ENCODE assay signal across 11 mouse cellular contexts in the genomic region with DNA sequence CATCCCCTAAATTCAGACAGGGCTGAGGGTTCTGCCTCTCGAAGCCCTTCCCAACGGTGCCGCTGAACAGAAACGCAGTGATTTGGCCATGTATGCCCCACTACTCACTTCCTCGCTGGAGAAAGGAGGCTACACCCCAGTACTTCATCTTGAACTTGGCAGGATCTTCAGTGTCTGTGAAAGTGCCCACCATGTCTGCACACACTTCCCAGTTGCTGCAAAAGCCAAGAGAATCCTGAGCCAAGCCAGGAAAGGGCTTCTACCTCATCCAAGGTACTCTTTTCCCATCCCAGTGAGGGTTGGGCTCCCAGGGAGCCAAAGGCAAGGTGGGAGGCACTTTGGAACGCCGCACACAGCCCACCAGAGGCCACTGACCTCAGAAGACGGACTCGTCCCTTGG. TPM values are rescaled to one million over a fixed set of nuclear protein-coding genes. Genes with fewer than 3 reads are reported as not detected.
DNase-seq lines count a peak whose midpoint lies in the region; ATAC-seq lines count a peak whose summit lies in the region.
"Had no signal": no experiment of that assay in that cellular context is flagged by ENCODE, and none has a peak within 500 bp of the region (broad histone marks: within the 10 kb centered on the region; RNA-seq: fewer than 3 reads in every experiment).

No protein-coding gene starts in this region.

- ATAC-seq in heart, embryonic 14.5 days (ENCODE audit: insufficient number of reproducible peaks, insufficient read depth, low FRiP score, low read depth) = no peak
- no peak for ATAC-seq in hindbrain, embryonic 15.5 days (ENCODE audit: low FRiP score, low read depth)
- ATAC-seq in midbrain, embryonic 14.5 days (ENCODE audit: low FRiP score, low TSS enrichment) = no peak

- H3K27ac ChIP-seq in heart, embryonic 14.5 days (replicated peaks in 1 of 2; ENCODE audit: control insufficient read depth in 1 of 2, insufficient read depth in 1 of 2, low read depth in 2 of 2, low read length in 2 of 2) = no peak overlapping the region
- H3K27ac ChIP-seq in brown adipose tissue, adult 24 weeks (replicated peaks; ENCODE audit: low read depth, low read length) = no peak overlapping the region
- H3K27ac ChIP-seq in hindbrain, embryonic 15.5 days (replicated peaks) = no peak overlapping the region
- no peak overlapping the region for H3K27ac ChIP-seq in midbrain, embryonic 14.5 days (replicated peaks; ENCODE audit: low read depth, low read length)

- peaks cover 44% of the 10 kb centered on the region for H3K27me3 ChIP-seq in heart, embryonic 14.5 days (ENCODE audit: control insufficient read depth, insufficient read depth, low read length)
- H3K27me3 ChIP-seq in hindbrain, embryonic 15.5 days = peaks cover 20% of the 10 kb centered on the region
- peaks cover 14% of the 10 kb centered on the region for H3K27me3 ChIP-seq in midbrain, embryonic 14.5 days (ENCODE audit: control insufficient read depth, insufficient read depth, low read length)
- H3K27me3 ChIP-seq: CH12.LX had no signal

- no peaks in the 10 kb centered on the region for H3K9me3 ChIP-seq in heart, embryonic 14.5 days (ENCODE audit: control insufficient read depth, low read length)
- no peaks in the 10 kb centered on the region for H3K9me3 ChIP-seq in hindbrain, embryonic 15.5 days
- H3K9me3 ChIP-seq in midbrain, embryonic 14.5 days (ENCODE audit: control insufficient read depth, low read length) = no peaks in the 10 kb centered on the region

- H3K9ac ChIP-seq in heart, embryonic 14.5 days (ENCODE audit: low read length) = no peak overlapping the region; the same call in 1 of the 2 replicates
- H3K9ac ChIP-seq in hindbrain, embryonic 15.5 days = no peak overlapping the region
- H3K9ac ChIP-seq in midbrain, embryonic 14.5 days (replicated peaks; ENCODE audit: low read length) = no peak overlapping the region

- no peaks in the 10 kb centered on the region for H3K36me3 ChIP-seq in heart, embryonic 14.5 days (ENCODE audit: control insufficient read depth, insufficient read depth, low read length)
- no peaks in the 10 kb centered on the region for H3K36me3 ChIP-seq in hindbrain, embryonic 15.5 days
- no peaks in the 10 kb centered on the region for H3K36me3 ChIP-seq in midbrain, embryonic 14.5 days (ENCODE audit: control insufficient read depth, insufficient read depth, low read length)

- WGBS in heart, embryonic 14.5 days = 22% methylated on average over 9 of the region's 9 CpGs
- 30% methylated on average over 9 of the region's 9 CpGs for WGBS in hindbrain, embryonic 15.5 days
- WGBS in midbrain, embryonic 14.5 days = 31% methylated on average over 9 of the region's 9 CpGs

- intact Hi-C loops in heart, postnatal 36 days (cut with DNase I) = no loop called here

- no peak for DNase-seq in heart, postnatal 36 days
- DNase-seq in midbrain, embryonic 14.5 days = no peak
- DNase-seq in cerebellum, postnatal 14 days = no peak
- DNase-seq in left cerebral cortex, adult 8-10 months (ENCODE audit: low spot score in 2 of 2) = no peak
- no peak for DNase-seq in right cerebral cortex, postnatal 10 days (ENCODE audit: low spot score in 2 of 2)
- DNase-seq: cerebellum, adult 9-10 months; kidney, adult 9 months had no signal

- peak overlapping the region; percentile 42 to 58 for H3K4me3 ChIP-seq in heart, embryonic 14.5 days (ENCODE audit: control insufficient read depth in 1 of 2, insufficient read depth in 1 of 2, low read depth in 1 of 2, low read length in 2 of 2)
- H3K4me3 ChIP-seq in brown adipose tissue, adult 24 weeks (ENCODE audit: insufficient read depth, low read depth, low read length) = peak overlapping the region; percentile 55
- H3K4me3 ChIP-seq in hindbrain, embryonic 15.5 days = peak overlapping the region; percentile 57
- H3K4me3 ChIP-seq in midbrain, embryonic 14.5 days (replicated peaks; ENCODE audit: low read depth, low read length) = peak overlapping the region; percentile 53; the same call in 1 of the 2 replicates

- H3K4me1 ChIP-seq in heart, embryonic 14.5 days (ENCODE audit: control insufficient read depth in 2 of 2, insufficient read depth in 2 of 2, low read length in 2 of 2) = peaks cover 0 to 2% of the 10 kb centered on the region in 2 experiments; a peak in 1 of 4 replicates
- H3K4me1 ChIP-seq in brown adipose tissue, adult 24 weeks (ENCODE audit: control insufficient read depth, insufficient read depth, insufficient read length, low read length) = no peaks in the 10 kb centered on the region
- H3K4me1 ChIP-seq in hindbrain, embryonic 15.5 days (replicated peaks) = peaks cover 10% of the 10 kb centered on the region
- H3K4me1 ChIP-seq in midbrain, embryonic 14.5 days (ENCODE audit: control insufficient read depth, insufficient read depth, low read length) = no peaks in the 10 kb centered on the region

- H3K4me2 ChIP-seq in heart, embryonic 14.5 days (ENCODE audit: low read length) = peak overlapping the region; percentile 90
- H3K4me2 ChIP-seq in hindbrain, embryonic 15.5 days = peak overlapping the region; percentile 85
- peak overlapping the region; percentile 79 for H3K4me2 ChIP-seq in midbrain, embryonic 14.5 days (ENCODE audit: low read length)

RNA-seq across cellular contexts. Expression of gene Rbp4, which starts 1.2 kb away (rescaled TPM):
- polyA plus RNA-seq in heart, embryonic 14.5 days (2014; fragmentation: Nextera tagmentation; extraction: Ambion mirVana) = 0.77 and 0.81 TPM in 2 replicates
- total RNA-seq in heart, postnatal 36 days (2021) = 1 to 10 TPM; 1.7 to 3.5 TPM
- polyA plus RNA-seq in brown adipose tissue, adult 24 weeks (2012; ENCODE audit: insufficient read depth, insufficient read length, missing spikeins) = 193 and 359 TPM in 2 replicates
- 9.5 and 10.3 TPM in 2 replicates for polyA plus RNA-seq in hindbrain, embryonic 15.5 days (2015; fragmentation: Nextera tagmentation; extraction: Ambion mirVana)
- polyA plus RNA-seq in midbrain, embryonic 14.5 days (2014; fragmentation: Nextera tagmentation; extraction: Ambion mirVana) = 3.5 and 4.1 TPM in 2 replicates
- total RNA-seq in left cerebral cortex, adult 8-10 months (2022) = 10 to 100 TPM; 22.2 to 32.5 (median 23.6) TPM

RNA-seq across cellular contexts. Expression of gene Pde6c, which starts 8.7 kb away (rescaled TPM):
- not detected in 2 replicates for polyA plus RNA-seq in heart, embryonic 14.5 days (2014; fragmentation: Nextera tagmentation; extraction: Ambion mirVana)
- not detected for total RNA-seq in heart, postnatal 36 days (2021)
- polyA plus RNA-seq in brown adipose tissue, adult 24 weeks (2012; ENCODE audit: insufficient read depth, insufficient read length, missing spikeins) = not detected in 2 replicates
- 0.24 and 0.34 TPM in 2 replicates for polyA plus RNA-seq in hindbrain, embryonic 15.5 days (2015; fragmentation: Nextera tagmentation; extraction: Ambion mirVana)
- 0.20 and 0.21 TPM in 2 replicates for polyA plus RNA-seq in midbrain, embryonic 14.5 days (2014; fragmentation: Nextera tagmentation; extraction: Ambion mirVana)
- total RNA-seq in left cerebral cortex, adult 8-10 months (2022) = under 1 TPM in 3 of 4 experiments, not detected in 1; 0.16 to 0.37 (median 0.17) TPM
- total RNA-seq: CH12.LX had no signal

RNA-seq across cellular contexts. Expression of gene Ffar4, which starts 27.1 kb away (rescaled TPM):
- polyA plus RNA-seq in heart, embryonic 14.5 days (2014; fragmentation: Nextera tagmentation; extraction: Ambion mirVana) = not detected in 2 replicates
- under 1 TPM in 1 of 2 experiments, not detected in 1; 0.22 TPM for total RNA-seq in heart, postnatal 36 days (2021)
- polyA plus RNA-seq in brown adipose tissue, adult 24 weeks (2012; ENCODE audit: insufficient read depth, insufficient read length, missing spikeins) = 13.8 and 36.9 TPM in 2 replicates
- 0.22 and 0.25 TPM in 2 replicates for polyA plus RNA-seq in hindbrain, embryonic 15.5 days (2015; fragmentation: Nextera tagmentation; extraction: Ambion mirVana)
- polyA plus RNA-seq in midbrain, embryonic 14.5 days (2014; fragmentation: Nextera tagmentation; extraction: Ambion mirVana) = 0.14 and 0.15 TPM in 2 replicates
- under 1 TPM in 1 of 4 experiments, not detected in 3; 0.35 TPM for total RNA-seq in left cerebral cortex, adult 8-10 months (2022)
- total RNA-seq: CH12.LX had no signal

Comparison
In these comparisons a context has a peak if more than half of its experiments do, and no peak if none do; other contexts are left out.
1. RNA of gene Rbp4, which starts 1.2 kb away (polyA plus RNA-seq): 193 to 359 TPM in brown adipose tissue, adult 24 weeks; 9.5 to 10.3 TPM in hindbrain, embryonic 15.5 days, 3.5 to 4.1 TPM in midbrain, embryonic 14.5 days and 0.77 to 0.81 TPM in heart, embryonic 14.5 days; every median in the first group is over 10 times any median in the second.
2. RNA of gene Ffar4, which starts 27.1 kb away (polyA plus RNA-seq): 13.8 to 36.9 TPM in brown adipose tissue, adult 24 weeks; 0.22 to 0.25 TPM in hindbrain, embryonic 15.5 days, 0.14 to 0.15 TPM in midbrain, embryonic 14.5 days and not detected in heart, embryonic 14.5 days; every median in the first group is over 10 times any median in the second.
3. Peak in every context shown above with its lines, with median percentiles within 50 percentile points of each other: H3K4me2 ChIP-seq and H3K4me3 ChIP-seq.